Mouse (Mus musculus) lung, adult 2 months (tissue): ENCODE measurements around the gene Prmt9.

Source experiments
- CTCF ChIP-seq: fragments of 200-500 bp; IDR thresholded peaks from 2 replicates; pipeline ENCODE4 v1.5.1; 2011; ENCODE audit warnings: mild to moderate bottlenecking, low read length, control low read depth; ENCODE audit not compliant: insufficient read depth
- POLR2A ChIP-seq: fragments of 200-500 bp; IDR thresholded peaks from 2 replicates; pipeline ENCODE4 v1.6.1; 2011; ENCODE audit warnings: low read depth, mild to moderate bottlenecking, control low read depth, low read length, borderline replicate concordance; ENCODE audit errors: extremely low read depth

- TF ChIP-seq CTCF (no peak), POLR2A (no peak)
These were observed 12.4 kb upstream of the Prmt9 start for GRCm38 (mm10) chr8:77536821-77537220.
